Mouse (Mus musculus) lung, adult 2 months (tissue): ENCODE measurements around the gene Hist1h2ak.
"Not testable (repeated sequence)": the region's sequence is repeated elsewhere in the genome, so short reads cannot be mapped to it uniquely, and the experiment has no call there.

Experiments used
- CTCF ChIP-seq: fragments of 200-500 bp; IDR thresholded peaks from 2 replicates; pipeline ENCODE4 v1.5.1; 2011; ENCODE audit warnings: mild to moderate bottlenecking, low read length, control low read depth; ENCODE audit not compliant: insufficient read depth
- POLR2A ChIP-seq: fragments of 200-500 bp; IDR thresholded peaks from 2 replicates; pipeline ENCODE4 v1.6.1; 2011; ENCODE audit warnings: low read depth, mild to moderate bottlenecking, control low read depth, low read length, borderline replicate concordance; ENCODE audit errors: extremely low read depth

DNA sequence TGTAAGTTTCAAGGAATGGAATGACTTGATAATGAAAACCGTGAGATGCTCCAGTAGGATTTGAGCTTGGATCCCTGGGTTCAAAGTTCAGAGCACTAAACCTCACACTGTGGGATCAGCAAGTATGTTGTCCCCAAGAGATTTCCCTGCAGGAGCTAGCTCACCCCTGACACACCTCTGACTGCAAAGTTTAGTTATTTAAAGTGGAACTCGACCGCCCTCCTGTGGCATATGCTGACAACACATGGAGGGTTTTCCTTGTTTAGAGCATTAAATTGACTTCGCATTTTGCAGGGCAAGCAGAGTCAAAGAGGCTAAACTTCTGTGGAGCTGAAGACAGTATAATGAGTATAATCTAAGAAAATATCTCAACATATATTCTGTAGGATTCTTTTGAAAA is 49.4 kb upstream of the Hist1h2ak start:
- TF ChIP-seq CTCF, POLR2A: not testable (repeated sequence)
